Mouse (Mus musculus): ENCODE data around the gene Rnf126. TPM values are rescaled to one million over a fixed set of nuclear protein-coding genes. Genes with fewer than 3 reads are reported as not detected.
A peak's percentile ranks its signal among the peaks of the same experiment; 100 is the strongest.

Rnf126 gene
- polyA plus RNA-seq (2014; fragmentation: Nextera tagmentation; extraction: Ambion mirVana) = 105 and 119 TPM in 2 replicates

- H3K9me3 ChIP-seq (ENCODE audit: control insufficient read depth, low read length) = no peaks in the 10 kb centered on the region
- WGBS = under 1% methylated on average over 101 of the region's 101 CpGs
- peaks cover 29% of the 10 kb centered on the region for H3K4me1 ChIP-seq (replicated peaks; ENCODE audit: control insufficient read depth, insufficient read depth, low read length)
Observed at GRCm38 (mm10) chr10:79766508-79767325, at the start of gene Rnf126. Gene Rnf126, minus strand, starts transcription at chr10:79766952.

GRCm38 (mm10) chr10:79815671-79816494, 49.1 kb upstream of the Rnf126 start:
- Histone ChIP-seq H3K27me3 (replicated peaks; ENCODE audit: control insufficient read depth, insufficient read depth, low read length) (no peaks in the 10 kb centered on the region), H3K4me2 (no peak overlapping the region), H3K4me3 (ENCODE audit: low read depth, low read length) (no peak overlapping the region), H3K4me1 (replicated peaks; ENCODE audit: control insufficient read depth, insufficient read depth, low read length) (0 out of 2 replicates have a peak, but pooled peaks cover 2% of the 10 kb centered on the region), H3K9ac (ENCODE audit: low read depth, low read length) (no peak overlapping the region), H3K9me3 (ENCODE audit: control insufficient read depth, low read length) (no peaks in the 10 kb centered on the region), H3K27ac (ENCODE audit: low read depth, low read length) (no peak overlapping the region), H3K36me3 (ENCODE audit: control insufficient read depth, insufficient read depth, low read length) (no peaks in the 10 kb centered on the region; the same call in 1 of the 2 replicates)
- no peak for ATAC-seq (replicated peaks; ENCODE audit: low FRiP score)
- DNase-seq (ENCODE audit: low spot score) = no peak
- WGBS = 77% methylated on average over 12 of the region's 12 CpGs

More at GRCm38 (mm10) chr10:79766508-79767325, at the start of gene Rnf126:
- peak within 1 kb of the TSS; percentile 87 for H3K4me2 ChIP-seq
- H3K4me3 ChIP-seq (ENCODE audit: low read depth, low read length) = peak within 1 kb of the TSS; percentile 96
- H3K36me3 ChIP-seq (ENCODE audit: control insufficient read depth, insufficient read depth, low read length) = peaks cover 8% of the 10 kb centered on the region
- peak; percentile 99 for DNase-seq (ENCODE audit: low spot score)
- H3K27ac ChIP-seq (ENCODE audit: low read depth, low read length) = peak within 1 kb of the TSS; percentile 92
- peak within 1 kb of the TSS; percentile 99 for H3K9ac ChIP-seq (ENCODE audit: low read depth, low read length)
- peak; percentile 93 for ATAC-seq (replicated peaks; ENCODE audit: low FRiP score)
- 0 out of 2 replicates have a peak, but pooled peaks cover 3% of the 10 kb centered on the region for H3K27me3 ChIP-seq (replicated peaks; ENCODE audit: control insufficient read depth, insufficient read depth, low read length)

- Histone ChIP-seq H3K27ac (ENCODE audit: low read depth, low read length) (no peak overlapping the region), H3K9ac (ENCODE audit: low read depth, low read length) (no peak overlapping the region), H3K27me3 (replicated peaks; ENCODE audit: control insufficient read depth, insufficient read depth, low read length) (no peaks in the 10 kb centered on the region), H3K4me3 (ENCODE audit: low read depth, low read length) (no peak overlapping the region), H3K4me1 (replicated peaks; ENCODE audit: control insufficient read depth, insufficient read depth, low read length) (0 out of 2 replicates have a peak, but pooled peaks cover 2% of the 10 kb centered on the region), H3K4me2 (no peak overlapping the region), H3K9me3 (ENCODE audit: control insufficient read depth, low read length) (no peaks in the 10 kb centered on the region), H3K36me3 (ENCODE audit: control insufficient read depth, insufficient read depth, low read length) (no peaks in the 10 kb centered on the region; the same call in 1 of the 2 replicates)
- DNase-seq (ENCODE audit: low spot score) (no peak), ATAC-seq (replicated peaks; ENCODE audit: low FRiP score) (no peak)
- 76% methylated on average over 5 of the region's 5 CpGs for WGBS
Observed at GRCm38 (mm10) chr10:79814271-79814842, 47.6 kb upstream of the Rnf126 start.

- Histone ChIP-seq H3K4me1 (replicated peaks; ENCODE audit: control insufficient read depth, insufficient read depth, low read length) (peaks cover 6% of the 10 kb centered on the region), H3K9me3 (ENCODE audit: control insufficient read depth, low read length) (no peaks in the 10 kb centered on the region), H3K4me3 (ENCODE audit: low read depth, low read length) (no peak overlapping the region), H3K4me2 (no peak overlapping the region), H3K27ac (ENCODE audit: low read depth, low read length) (no peak overlapping the region), H3K9ac (ENCODE audit: low read depth, low read length) (no peak overlapping the region), H3K36me3 (ENCODE audit: control insufficient read depth, insufficient read depth, low read length) (peaks cover 3% of the 10 kb centered on the region; the same call in 1 of the 2 replicates), H3K27me3 (replicated peaks; ENCODE audit: control insufficient read depth, insufficient read depth, low read length) (no peaks in the 10 kb centered on the region)
- peak; percentile 81 for DNase-seq (ENCODE audit: low spot score)
- ATAC-seq (replicated peaks; ENCODE audit: low FRiP score) = 0 out of 2 replicates have a peak, but pooled peaks have one; percentile 35
- WGBS = 20% methylated on average over 15 of the region's 15 CpGs
Observed at GRCm38 (mm10) chr10:79811736-79812637, 45.2 kb upstream of the Rnf126 start.

- H3K9ac ChIP-seq (ENCODE audit: low read depth, low read length) = no peak overlapping the region
- 84% methylated on average over 11 of the region's 11 CpGs for WGBS
- no peak overlapping the region for H3K27ac ChIP-seq (ENCODE audit: low read depth, low read length)
Observed at GRCm38 (mm10) chr10:79808728-79809127, 42.0 kb upstream of the Rnf126 start.

GRCm38 (mm10) chr10:79807826-79808225, 41.1 kb upstream of the Rnf126 start:
- Histone ChIP-seq H3K4me1 (replicated peaks; ENCODE audit: control insufficient read depth, insufficient read depth, low read length) (peaks cover 36% of the 10 kb centered on the region), H3K27ac (ENCODE audit: low read depth, low read length) (no peak overlapping the region), H3K27me3 (replicated peaks; ENCODE audit: control insufficient read depth, insufficient read depth, low read length) (no peaks in the 10 kb centered on the region), H3K4me3 (ENCODE audit: low read depth, low read length) (no peak overlapping the region), H3K4me2 (no peak overlapping the region), H3K36me3 (ENCODE audit: control insufficient read depth, insufficient read depth, low read length) (peaks cover 3% of the 10 kb centered on the region; the same call in 1 of the 2 replicates), H3K9ac (ENCODE audit: low read depth, low read length) (no peak overlapping the region), H3K9me3 (ENCODE audit: control insufficient read depth, low read length) (no peaks in the 10 kb centered on the region)
- ATAC-seq (replicated peaks; ENCODE audit: low FRiP score) = no peak
- WGBS = 58% methylated on average over 11 of the region's 11 CpGs
- DNase-seq (ENCODE audit: low spot score) = no peak

More at GRCm38 (mm10) chr10:79808728-79809127, 42.0 kb upstream of the Rnf126 start:
- no peaks in the 10 kb centered on the region for H3K27me3 ChIP-seq (replicated peaks; ENCODE audit: control insufficient read depth, insufficient read depth, low read length)
- no peak overlapping the region for H3K4me3 ChIP-seq (ENCODE audit: low read depth, low read length)
- peaks cover 27% of the 10 kb centered on the region for H3K4me1 ChIP-seq (replicated peaks; ENCODE audit: control insufficient read depth, insufficient read depth, low read length)
- no peak for DNase-seq (ENCODE audit: low spot score)
- no peak overlapping the region for H3K4me2 ChIP-seq
- H3K9me3 ChIP-seq (ENCODE audit: control insufficient read depth, low read length) = no peaks in the 10 kb centered on the region
- no peak for ATAC-seq (replicated peaks; ENCODE audit: low FRiP score)
- H3K36me3 ChIP-seq (ENCODE audit: control insufficient read depth, insufficient read depth, low read length) = peaks cover 3% of the 10 kb centered on the region; the same call in 1 of the 2 replicates

GRCm38 (mm10) chr10:79806972-79807371, 40.2 kb upstream of the Rnf126 start:
- H3K27ac ChIP-seq (ENCODE audit: low read depth, low read length) = no peak overlapping the region; the same call in 1 of the 2 replicates
- H3K9ac ChIP-seq (ENCODE audit: low read depth, low read length) = no peak overlapping the region
- DNase-seq (ENCODE audit: low spot score) = no peak
- peak; percentile 53; the same call in 1 of the 2 replicates for ATAC-seq (replicated peaks; ENCODE audit: low FRiP score)
- no peak overlapping the region for H3K4me3 ChIP-seq (ENCODE audit: low read depth, low read length)
- H3K36me3 ChIP-seq (ENCODE audit: control insufficient read depth, insufficient read depth, low read length) = peaks cover 3% of the 10 kb centered on the region; the same call in 1 of the 2 replicates
- peaks cover 45% of the 10 kb centered on the region for H3K4me1 ChIP-seq (replicated peaks; ENCODE audit: control insufficient read depth, insufficient read depth, low read length)
- H3K4me2 ChIP-seq = no peak overlapping the region
- H3K9me3 ChIP-seq (ENCODE audit: control insufficient read depth, low read length) = no peaks in the 10 kb centered on the region
- H3K27me3 ChIP-seq (replicated peaks; ENCODE audit: control insufficient read depth, insufficient read depth, low read length) = no peaks in the 10 kb centered on the region
- 68% methylated on average over 10 of the region's 10 CpGs for WGBS

All from liver, embryonic 11.5 days (tissue).